Mouse (Mus musculus): ENCODE data around the gene Slc41a2. TPM values are rescaled to one million over a fixed set of nuclear protein-coding genes. Genes with fewer than 3 reads are reported as not detected.
A peak's percentile ranks its signal among the peaks of the same experiment; 100 is the strongest.

Gene Slc41a2
- total RNA-seq, 2 experiments from 2014 or later, result 1.2 to 3.3 TPM

DNA sequence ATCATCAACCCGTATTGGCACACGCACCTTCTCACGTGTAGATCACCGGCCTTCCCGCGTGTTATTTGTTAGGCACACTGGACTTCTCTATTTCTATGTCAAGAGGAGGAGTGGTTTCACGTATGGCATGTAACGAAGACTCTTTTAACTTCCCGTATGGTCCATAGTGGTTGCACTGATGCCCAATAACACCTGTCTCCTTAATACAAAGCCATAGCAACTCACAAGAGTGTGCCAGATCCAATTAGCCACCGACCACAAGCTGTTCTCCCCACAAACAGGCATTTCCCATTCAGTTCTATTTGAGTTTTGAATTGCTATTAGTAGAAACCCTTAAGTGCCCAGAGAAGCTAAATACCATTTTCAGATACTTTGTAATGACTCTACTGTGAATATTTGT, 117.5 kb downstream of the Slc41a2 start:
- no peak for DNase-seq

DNA sequence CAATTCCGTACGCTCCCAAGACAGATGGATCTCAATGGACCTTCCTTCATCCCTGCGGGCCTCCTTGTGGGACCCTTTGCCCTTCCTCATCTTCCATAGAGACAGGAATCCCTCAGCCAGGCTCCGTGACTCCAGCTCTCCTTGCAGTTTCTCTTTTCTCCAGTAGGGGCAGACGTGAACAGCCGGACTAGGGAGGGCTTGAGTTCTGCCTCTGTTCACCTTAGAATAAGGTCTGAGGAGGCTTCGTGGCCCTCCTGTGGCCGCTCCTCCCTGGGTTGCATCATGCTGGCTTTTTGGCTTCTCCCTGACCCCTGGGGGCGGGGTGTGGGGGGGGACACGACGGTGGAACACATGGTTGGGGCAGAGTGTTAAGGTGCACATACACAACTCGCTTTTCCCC, 118.0 kb downstream of the Slc41a2 start:
- peak; percentile 47 to 81 for DNase-seq

DNA sequence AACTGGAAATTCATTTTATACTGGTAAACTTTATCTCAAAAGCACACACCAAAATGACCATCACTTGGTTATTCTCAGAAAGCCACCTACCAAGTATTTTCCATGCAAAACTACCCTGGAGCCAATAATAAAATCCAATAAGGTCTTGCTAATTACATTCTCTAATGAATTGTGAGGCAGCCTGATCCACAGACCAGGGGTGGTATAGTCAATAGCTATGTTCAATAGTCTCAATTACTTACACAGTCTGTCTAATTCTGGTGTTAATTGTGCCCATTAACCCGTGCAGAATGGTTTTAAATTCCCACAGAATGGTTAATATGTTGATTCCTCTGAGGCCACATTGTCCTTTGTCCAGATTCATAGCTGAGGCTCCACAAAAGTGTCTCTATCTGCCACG, 118.9 kb downstream of the Slc41a2 start:
- no peak for DNase-seq

DNA sequence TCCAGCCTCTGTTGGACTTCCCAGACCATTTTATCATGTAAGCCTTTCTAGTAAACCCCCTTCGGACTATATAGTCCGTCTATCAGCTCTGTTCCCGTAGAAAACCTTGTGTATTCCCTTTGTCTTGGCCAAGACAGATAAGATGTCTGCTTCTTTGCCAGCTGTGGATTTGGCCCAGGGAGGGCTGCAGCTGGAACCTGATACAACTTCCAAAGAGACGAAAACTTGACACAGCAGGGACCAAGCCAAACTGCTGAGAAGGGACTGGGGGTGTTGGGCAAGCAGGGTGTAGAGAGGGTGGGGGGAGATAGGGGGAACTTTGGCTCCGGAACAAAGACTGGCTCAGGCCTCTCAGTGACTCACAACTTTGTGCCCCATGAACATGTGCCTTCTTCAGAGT, 120.4 kb downstream of the Slc41a2 start:
- DNase-seq, result peak; percentile 48 to 68

DNA sequence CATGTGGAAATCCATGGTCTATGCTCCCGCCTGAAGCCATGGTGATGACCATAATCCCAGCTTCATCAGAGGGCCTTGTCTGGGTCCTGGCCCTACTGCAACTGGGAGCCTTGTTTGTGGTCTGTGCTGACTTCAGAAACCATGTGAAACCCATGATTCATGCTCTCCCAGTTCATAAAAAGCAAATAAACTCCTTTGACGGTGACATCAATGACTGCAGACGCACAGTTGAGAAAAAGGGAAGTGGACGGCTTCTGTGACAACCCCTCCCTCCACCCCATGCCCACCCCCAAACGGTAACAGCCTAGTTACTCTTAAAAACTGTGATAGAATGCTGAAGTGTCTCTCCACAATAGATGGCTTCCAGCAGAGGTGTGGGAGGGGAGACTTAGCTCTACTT, 122.1 kb downstream of the Slc41a2 start:
- DNase-seq, result no peak

DNA sequence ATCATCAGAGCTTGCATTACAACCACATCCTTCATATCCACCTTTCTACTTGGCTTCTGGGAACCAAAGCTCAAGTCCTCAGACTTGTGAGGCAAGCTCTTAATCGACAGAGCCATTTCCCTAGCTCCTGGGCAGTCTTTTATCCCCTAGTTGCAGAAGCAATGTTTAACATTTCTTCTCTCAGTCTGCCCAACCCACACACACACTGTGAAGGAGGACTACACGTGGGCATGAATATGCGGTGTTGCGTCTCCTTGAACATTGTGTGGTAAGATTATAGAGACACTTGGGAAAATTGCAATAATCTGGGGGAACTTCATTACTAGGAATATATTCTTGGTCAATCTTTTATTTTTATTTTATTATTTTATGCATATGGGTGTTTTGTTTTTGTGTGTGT, 125.1 kb downstream of the Slc41a2 start:
- no peak for DNase-seq

DNA sequence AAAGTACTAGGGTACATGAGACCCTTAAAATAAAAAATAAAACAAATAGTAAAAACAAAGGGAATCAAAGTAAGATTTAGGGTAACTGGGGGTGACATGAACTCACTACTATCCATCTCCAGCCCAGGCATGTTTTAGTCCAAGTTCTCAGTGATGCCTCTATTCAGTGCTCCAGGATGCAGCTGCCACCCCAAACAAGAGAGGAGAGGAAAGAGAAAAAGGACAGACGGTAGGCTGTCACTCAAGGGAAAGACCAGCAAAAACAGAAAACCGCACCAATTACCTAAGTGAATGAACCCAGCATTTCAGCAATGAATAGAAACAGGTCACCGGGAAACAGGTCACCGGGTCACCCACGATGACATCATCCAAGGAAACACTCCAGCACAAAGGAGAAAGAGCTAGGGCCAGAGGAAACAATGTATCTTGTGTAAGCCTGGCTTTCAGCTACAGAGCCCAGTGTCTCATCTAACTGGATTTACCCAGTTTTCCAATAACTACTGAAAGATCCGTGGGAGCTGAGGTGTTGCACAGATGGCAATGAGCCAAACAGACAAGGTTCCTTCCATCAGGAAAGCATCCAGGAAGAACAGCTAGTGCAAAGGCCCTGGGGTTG, 126.6 kb downstream of the Slc41a2 start:
- DNase-seq, result no peak

DNA sequence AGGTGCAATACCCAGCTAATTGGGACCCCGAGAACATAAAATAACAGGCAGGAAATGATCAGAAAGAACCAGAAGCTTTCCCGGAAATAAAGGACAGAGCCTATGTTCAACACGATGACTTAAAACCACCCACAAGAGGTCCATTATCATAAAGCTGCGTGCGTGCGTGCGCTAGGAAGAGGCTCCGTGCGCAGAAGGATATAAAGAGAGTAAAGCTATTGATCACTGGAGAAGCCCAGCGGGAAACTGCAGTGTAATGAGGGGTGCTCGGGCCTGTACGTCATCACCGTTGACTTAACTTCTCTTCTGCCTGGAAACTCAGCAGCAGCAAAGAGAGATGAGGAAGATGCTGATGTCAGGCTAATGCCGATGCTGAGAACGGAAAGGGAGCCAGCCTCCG, 127.6 kb downstream of the Slc41a2 start:
- DNase-seq, result no peak

DNA sequence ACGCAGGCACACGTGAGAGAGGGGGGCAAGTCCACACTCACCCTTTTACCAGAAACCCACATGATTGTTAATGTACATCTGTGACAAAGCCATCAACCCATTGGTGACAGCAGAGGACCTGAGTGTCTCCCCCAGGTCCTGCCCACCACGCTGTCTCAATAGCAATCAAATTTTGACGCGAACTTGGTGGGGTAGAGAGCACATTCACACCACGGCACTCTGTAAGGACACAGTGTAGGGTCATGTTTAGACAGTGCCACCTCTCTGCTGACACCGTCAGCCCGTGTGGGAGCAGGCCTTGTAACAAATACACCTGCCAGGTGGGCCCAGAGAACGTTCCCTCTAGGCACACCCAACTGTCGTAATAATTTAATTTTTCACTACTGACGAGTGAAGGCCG, 128.3 kb downstream of the Slc41a2 start:
- no peak for DNase-seq

DNA sequence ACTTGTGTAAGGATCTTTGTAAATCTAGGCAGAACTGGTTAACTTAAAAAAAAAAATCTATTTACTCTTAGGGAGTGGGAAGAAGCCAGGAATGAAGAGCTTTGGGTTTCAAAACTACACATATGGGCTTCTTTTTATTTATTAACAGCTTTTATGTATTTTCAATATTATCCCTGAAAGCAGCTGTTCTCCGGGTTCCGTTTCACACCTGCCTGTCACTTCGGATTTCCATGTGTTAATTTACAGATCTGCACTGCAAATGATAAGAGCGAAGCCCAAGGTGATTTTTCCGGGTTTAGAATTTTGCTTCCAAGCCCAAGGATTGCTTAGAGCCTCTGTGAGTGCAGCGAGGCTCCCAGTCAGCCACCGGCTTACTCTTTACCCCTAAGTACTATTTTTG, 129.2 kb downstream of the Slc41a2 start:
- no peak for DNase-seq

DNA sequence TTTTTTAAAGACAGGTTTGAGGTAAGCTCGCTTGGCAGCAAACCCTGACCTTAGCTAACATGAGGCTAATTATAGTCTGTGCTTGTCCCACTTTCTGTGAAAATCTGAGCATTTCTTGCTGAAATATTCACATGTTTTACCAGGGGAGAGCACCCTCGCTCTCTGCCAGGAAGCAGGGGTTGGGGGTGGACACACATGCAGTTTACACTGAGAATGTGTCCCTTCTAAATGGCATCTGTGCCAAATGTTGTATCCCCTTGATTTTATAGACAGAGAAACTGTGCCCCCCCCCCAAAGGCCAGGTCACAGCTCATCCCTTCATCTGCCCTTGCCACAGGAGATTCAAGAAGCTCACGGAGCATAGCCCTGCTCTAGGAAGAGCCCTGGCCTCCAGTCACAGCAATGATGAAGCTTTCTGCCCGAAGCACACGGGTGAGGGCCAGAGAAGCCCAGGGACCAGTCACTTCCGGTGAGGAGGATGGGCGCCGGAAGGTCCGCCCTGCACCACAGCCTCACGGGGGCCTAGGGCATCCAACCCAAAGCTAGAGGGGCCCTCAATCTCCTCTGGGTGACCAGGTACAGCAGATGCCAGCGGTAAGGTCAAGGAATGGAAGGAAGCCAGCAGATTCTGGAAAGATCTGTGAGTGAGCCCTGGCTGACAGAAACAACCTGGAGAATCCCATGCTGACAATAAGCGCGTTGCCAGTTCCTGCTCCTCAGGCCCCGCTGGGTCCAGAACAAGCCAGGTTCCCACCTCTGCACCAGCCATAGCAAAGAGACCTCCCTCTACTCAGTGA, 134.6 kb downstream of the Slc41a2 start:
- no peak for DNase-seq

DNA sequence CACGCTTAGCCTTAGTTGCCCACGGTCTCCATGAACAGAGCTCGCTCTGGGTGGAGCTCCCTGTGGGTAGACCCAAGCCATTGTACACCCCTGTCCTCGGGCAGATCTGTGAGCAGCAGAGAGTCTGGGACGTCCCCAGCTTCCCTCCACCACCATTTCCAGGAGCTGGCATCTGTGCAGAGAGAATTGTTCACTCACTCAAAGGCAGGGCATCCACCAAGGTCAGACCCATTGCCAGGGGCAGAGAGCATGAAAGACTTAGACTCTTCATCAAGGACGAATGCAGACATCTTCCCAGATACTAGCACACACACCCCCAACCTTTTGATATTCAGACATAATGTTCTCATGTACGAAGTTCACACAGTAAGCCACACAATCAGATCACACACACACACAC, 136.2 kb downstream of the Slc41a2 start:
- DNase-seq, result no peak

DNA sequence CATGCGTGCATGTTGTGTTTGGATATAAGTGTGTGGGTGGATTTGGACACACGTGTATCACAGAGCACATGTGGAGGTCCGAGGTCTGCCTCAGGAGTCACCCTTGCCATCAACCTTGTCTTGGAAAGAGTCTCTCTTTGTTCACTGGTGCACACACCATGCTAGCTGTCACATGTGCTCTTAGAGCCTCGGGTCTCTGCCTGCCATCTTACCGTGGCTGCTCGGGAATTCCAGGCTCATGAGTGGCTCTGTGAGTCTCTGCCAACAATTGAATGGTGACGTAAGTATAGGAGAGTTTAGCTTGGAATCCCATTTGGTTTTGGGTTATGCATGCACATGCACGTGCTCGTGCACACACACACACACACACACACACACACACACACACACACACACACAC, 138.4 kb downstream of the Slc41a2 start:
- DNase-seq, result no peak

DNA sequence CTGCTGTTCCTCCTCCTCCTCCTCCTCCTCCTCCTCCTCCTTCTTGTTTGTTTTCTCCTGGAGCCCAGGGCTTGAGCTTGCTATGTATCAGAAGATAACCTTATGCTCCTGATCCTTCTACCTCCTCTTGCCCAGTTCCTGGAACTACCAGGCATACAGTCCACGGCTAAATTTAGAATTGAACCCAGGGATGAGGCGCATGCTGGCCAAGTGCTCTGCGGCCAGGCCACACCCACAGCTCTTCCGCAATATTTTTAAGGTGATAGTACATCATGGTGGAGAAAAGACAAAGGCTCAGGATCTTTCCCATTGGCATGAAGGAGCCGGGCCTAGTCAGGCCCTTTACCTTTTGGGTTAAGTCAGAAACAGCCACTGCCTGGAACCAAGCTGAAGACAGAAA, 139.0 kb downstream of the Slc41a2 start:
- DNase-seq, result peak; percentile 22 to 24

DNA sequence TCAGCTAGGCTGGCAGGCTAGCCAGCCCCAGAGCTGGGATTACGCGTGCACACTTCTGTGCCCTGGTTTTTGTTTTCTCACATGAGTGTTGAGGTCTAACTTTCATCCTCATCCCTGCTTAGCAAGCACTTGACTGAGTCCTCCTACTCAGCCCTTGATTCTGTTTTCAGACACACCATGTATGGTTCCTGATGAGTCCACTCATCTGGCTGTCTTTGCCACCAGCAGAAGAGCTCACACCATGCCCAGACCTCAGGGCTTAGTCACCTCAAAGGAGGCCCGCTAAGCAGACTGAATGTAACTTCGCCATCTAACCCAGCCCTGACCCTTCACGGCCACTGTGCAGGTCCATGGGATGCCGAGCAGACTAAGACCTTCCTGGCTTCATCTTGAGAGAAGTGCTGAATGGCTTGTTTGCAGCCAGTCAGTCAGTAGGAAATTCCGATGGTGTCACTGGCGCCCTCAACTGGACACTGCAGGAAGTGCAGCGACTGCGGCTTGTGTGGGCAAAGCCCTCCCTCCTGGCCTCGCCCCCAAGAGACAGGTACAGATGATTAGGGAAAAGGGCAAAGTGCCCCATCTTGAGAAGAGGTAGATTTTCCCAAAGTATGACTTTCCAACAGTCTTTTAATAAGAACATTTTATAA, 139.9 kb downstream of the Slc41a2 start:
- DNase-seq, result peak; percentile 61 to 90

DNA sequence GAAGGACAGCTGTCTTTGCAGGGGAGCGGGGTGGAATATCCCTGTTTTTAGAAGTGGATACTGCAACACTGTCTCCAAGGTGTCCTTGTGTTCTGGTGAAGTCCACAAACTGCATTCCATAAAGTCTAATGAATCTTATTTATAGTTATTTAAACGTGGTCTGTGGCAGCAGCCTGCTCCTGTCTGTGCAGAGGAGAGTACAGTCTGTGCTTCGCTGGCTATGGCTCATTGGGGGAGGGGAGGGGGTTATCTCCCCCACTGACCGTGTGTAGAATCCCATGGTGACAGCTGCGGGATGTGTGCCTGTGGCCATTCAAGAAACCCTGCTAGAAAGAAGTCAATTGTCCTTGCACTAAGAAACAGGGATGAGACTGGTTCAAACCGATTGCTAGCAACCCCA, 145.7 kb downstream of the Slc41a2 start:
- no peak for DNase-seq

DNA sequence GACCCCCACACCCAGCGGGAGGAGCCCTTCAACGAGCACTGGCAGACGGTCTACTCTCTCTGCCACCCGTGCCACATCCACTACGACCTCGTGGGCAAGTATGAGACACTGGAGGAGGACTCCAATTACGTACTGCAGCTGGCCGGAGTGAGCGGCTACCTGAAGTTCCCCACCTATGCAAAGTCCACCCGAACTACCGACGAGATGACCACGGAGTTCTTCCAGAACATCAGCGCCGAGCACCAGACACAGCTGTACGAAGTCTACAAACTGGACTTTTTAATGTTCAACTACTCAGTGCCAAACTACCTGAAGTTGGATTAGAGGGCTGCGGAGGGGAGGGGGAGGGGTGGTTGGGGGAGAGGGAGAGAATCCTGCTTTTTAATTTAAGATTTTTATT, 146.2 kb downstream of the Slc41a2 start:
- no peak for DNase-seq

DNA sequence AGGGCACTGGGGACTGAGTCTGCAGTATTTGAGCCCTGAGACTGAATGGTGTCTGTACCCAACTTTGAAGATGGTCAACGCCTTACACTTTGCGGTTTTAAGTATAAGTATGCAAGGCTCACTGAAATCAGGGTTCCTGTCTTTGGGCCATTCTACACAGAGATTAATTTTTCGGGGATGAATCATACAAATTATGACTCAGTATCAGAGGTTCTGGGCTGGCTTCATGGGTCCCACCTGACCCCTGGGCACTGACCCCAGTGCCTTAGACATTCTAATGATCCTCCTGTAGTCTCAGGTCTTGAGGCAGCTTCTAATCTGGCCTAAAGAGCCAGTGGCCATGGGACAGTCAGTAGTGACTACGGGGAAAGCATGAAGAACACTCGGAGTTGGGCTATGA, 148.6 kb downstream of the Slc41a2 start:
- no peak for DNase-seq

DNA sequence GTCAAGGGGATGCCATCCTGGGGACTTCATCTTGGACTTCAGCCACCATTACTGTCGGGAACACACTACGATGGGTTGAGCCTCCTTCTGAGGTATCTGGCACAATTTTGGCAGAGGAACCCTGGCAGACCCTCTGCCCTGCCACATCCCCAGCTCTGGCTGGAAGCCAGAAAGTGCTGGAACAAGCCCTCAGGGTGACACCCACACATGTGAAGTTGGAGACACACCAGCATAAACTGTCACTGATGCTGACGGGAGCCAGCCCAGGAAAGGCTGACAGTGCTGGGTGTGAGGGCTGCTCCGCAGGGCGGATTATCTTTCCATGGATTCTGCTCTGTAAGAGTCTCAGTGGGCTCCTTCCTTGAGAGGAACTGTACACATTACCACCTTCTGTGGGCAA, 150.7 kb downstream of the Slc41a2 start:
- DNase-seq, result no peak

DNA sequence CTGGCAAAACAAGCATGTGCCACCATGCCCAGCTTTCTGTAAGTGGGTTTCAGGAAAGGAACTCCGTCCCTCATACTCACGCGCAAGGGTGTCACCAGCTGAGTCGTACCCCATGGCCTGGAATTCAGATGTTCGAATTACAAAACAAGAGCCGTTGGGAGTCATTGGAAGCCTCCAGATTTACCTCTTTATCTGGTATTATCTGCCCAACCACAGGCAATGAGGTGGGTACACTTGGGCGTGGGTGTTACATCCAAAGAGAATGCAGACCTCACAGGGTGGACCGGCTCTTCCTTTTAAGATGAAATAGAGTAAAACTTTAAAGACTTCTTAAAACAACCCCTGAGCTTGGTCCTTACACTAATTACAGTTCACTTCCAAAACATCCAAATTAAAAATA, 151.5 kb downstream of the Slc41a2 start:
- DNase-seq, result no peak

DNA sequence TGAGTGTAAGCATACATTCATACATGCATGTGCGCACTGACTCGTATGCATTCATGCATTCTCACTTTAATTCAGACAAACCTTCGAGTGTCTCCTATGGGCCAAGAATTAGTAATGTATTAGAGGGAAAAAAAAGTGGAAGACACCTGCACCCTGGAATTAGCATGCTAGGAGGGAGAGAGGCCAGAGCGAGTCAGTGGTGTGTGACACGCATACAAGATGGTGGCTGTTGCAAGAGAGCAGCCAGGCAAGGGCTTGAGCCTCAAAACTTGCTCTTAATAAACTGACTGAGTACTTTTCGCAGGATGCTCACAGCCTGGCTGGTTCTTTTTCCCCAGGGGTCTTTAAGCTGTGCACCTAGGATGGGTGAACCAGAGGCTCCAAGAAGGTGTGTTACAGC, 152.6 kb downstream of the Slc41a2 start:
- no peak for DNase-seq

DNA sequence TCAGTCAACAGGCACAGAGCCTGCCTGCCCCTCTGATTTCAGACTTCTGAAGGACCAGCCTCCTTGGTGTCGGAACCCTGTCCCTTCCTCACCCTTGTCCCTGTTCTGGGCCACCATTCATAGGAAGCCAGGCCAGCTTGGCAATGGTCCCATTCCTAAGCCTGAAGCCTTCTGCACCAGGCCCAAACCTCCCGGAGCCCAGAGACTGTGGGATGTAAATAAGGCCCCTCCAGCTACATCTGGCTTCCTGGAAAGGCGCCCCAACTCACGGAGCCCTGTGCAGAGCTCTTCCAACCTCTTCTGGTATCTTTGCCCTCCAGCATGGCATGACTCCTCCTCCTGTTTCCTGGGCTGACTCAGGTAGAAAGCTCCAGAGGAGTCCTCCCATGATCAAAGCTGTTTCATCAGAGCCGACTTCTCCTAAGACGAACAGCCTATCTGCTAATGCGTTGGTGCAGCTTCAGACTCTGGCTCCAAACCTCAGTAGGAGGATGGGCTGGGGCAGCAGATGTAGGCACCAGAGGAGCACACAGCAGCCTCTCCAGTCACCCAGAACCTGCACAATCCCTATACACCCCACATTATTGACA, 153.1 kb downstream of the Slc41a2 start:
- peak; percentile 47 to 48 for DNase-seq
